Mouse (Mus musculus): ENCODE data around the gene Gm20388. TPM values are rescaled to one million over a fixed set of nuclear protein-coding genes. Genes with fewer than 3 reads are reported as not detected.
"Not testable (repeated sequence)": the region's sequence is repeated elsewhere in the genome, so short reads cannot be mapped to it uniquely, and the experiment has no call there.

The Gm20388 gene
- polyA plus RNA-seq, 1 experiment from 2014 or later, result not detected

DNA sequence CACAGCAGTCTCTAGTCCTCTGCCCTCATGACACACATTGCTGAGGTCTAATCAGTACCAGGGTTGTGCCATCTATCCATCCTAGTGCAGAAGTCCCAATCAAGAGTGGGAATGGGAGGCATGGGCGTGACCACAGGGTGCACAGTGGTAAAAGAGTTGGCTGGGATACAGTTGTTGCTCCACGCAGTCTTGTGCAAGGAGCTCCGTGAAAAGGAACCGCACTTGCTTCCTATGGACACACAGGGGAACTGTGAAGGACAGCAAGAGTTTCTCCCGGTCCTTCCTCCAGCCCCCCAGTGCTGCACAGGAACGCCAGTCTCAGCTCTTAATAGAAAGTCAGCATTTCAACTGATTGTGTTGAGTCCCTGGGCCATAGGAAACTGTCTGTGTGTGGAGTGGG, 4048.8 kb downstream of the Gm20388 start:
- peaks cover 62% of the 10 kb centered on the region for H3K36me3 ChIP-seq (ENCODE audit: control insufficient read depth, insufficient read depth)
- no peak for ATAC-seq

GRCm38 (mm10) chr8:123960056-123960455, 4049.4 kb downstream of the Gm20388 start:
- Histone ChIP-seq H3K4me3 (ENCODE audit: low read depth, low read length) (no peak overlapping the region), H3K36me3 (ENCODE audit: control insufficient read depth, insufficient read depth) (peaks cover 65% of the 10 kb centered on the region), H3K4me1 (replicated peaks; ENCODE audit: control insufficient read depth, insufficient read depth, low read length) (no peaks in the 10 kb centered on the region), H3K27me3 (replicated peaks; ENCODE audit: control insufficient read depth, insufficient read depth, low read length) (no peaks in the 10 kb centered on the region), H3K27ac (ENCODE audit: low read depth, low read length) (no peak overlapping the region), H3K9me3 (ENCODE audit: control insufficient read depth) (no peaks in the 10 kb centered on the region), H3K4me2 (replicated peaks; ENCODE audit: low read depth) (no peak overlapping the region), H3K9ac (ENCODE audit: low read depth, low read length) (no peak overlapping the region)
- 87% methylated on average over 9 of the region's 9 CpGs for WGBS
- no peak for TF ChIP-seq CTCF (IDR thresholded peaks at IDR 0.05; ENCODE audit: low read depth)
- no peak for ATAC-seq

More for the DNA sequence above, 4048.8 kb downstream of the Gm20388 start:
- H3K4me1 ChIP-seq (replicated peaks; ENCODE audit: control insufficient read depth, insufficient read depth, low read length), result no peaks in the 10 kb centered on the region
- 88% methylated on average over 6 of the region's 6 CpGs for WGBS
- no peak overlapping the region for H3K4me2 ChIP-seq (replicated peaks; ENCODE audit: low read depth)
- no peak overlapping the region for H3K27ac ChIP-seq (ENCODE audit: low read depth, low read length)
- TF ChIP-seq CTCF (IDR thresholded peaks at IDR 0.05; ENCODE audit: low read depth), result no peak
- no peak overlapping the region for H3K4me3 ChIP-seq (ENCODE audit: low read depth, low read length)
- H3K9ac ChIP-seq (ENCODE audit: low read depth, low read length), result no peak overlapping the region
- H3K9me3 ChIP-seq (ENCODE audit: control insufficient read depth), result no peaks in the 10 kb centered on the region
- H3K27me3 ChIP-seq (replicated peaks; ENCODE audit: control insufficient read depth, insufficient read depth, low read length), result no peaks in the 10 kb centered on the region

GRCm38 (mm10) chr8:123960556-123960955, 4049.9 kb downstream of the Gm20388 start:
- WGBS, result 77% methylated on average over 5 of the region's 5 CpGs
- not testable (repeated sequence) for ATAC-seq

DNA sequence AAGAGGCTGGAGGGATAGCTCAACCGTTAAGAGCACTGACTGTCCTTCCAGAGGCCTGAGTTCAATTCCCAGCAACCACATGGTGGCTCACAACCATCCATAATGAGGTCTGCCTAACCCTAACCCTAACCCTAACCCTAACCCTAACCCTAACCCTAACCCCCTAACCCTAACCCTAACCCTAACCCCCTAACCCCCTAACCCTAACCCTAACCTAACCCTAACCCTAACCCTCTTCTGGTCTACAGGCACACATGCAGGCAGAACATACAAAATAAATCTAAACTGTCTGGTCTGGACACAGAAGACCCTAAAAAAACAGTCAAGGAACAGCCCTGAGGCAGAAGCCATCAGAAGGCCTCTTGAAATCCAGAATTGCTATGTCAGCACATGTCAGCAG, 4050.7 kb downstream of the Gm20388 start:
- Histone ChIP-seq H3K4me2 (replicated peaks; ENCODE audit: low read depth) (no peak overlapping the region), H3K27ac (ENCODE audit: low read depth, low read length) (no peak overlapping the region), H3K36me3 (ENCODE audit: control insufficient read depth, insufficient read depth) (peaks cover 62% of the 10 kb centered on the region), H3K9ac (ENCODE audit: low read depth, low read length) (no peak overlapping the region), H3K27me3 (replicated peaks; ENCODE audit: control insufficient read depth, insufficient read depth, low read length) (no peaks in the 10 kb centered on the region), H3K4me3 (ENCODE audit: low read depth, low read length) (no peak overlapping the region), H3K4me1 (replicated peaks; ENCODE audit: control insufficient read depth, insufficient read depth, low read length) (no peaks in the 10 kb centered on the region), H3K9me3 (ENCODE audit: control insufficient read depth) (no peaks in the 10 kb centered on the region)
- WGBS, result 56% methylated on average over 1 of the region's 1 CpGs
- TF ChIP-seq CTCF (IDR thresholded peaks at IDR 0.05; ENCODE audit: low read depth), result no peak
- ATAC-seq, result no peak

More at GRCm38 (mm10) chr8:123960556-123960955, 4049.9 kb downstream of the Gm20388 start:
- not testable (repeated sequence) for H3K4me3 ChIP-seq (ENCODE audit: low read depth, low read length); H3K27ac ChIP-seq (ENCODE audit: low read depth, low read length); H3K4me1 ChIP-seq (replicated peaks; ENCODE audit: control insufficient read depth, insufficient read depth, low read length); H3K9ac ChIP-seq (ENCODE audit: low read depth, low read length); H3K27me3 ChIP-seq (replicated peaks; ENCODE audit: control insufficient read depth, insufficient read depth, low read length); H3K9me3 ChIP-seq (ENCODE audit: control insufficient read depth); H3K4me2 ChIP-seq (replicated peaks; ENCODE audit: low read depth)
- H3K36me3 ChIP-seq (ENCODE audit: control insufficient read depth, insufficient read depth), result peaks cover 64% of the 10 kb centered on the region

- 66% methylated on average over 2 of the region's 2 CpGs for WGBS
Measured at GRCm38 (mm10) chr8:123966896-123967295, 4056.3 kb downstream of the Gm20388 start.

DNA sequence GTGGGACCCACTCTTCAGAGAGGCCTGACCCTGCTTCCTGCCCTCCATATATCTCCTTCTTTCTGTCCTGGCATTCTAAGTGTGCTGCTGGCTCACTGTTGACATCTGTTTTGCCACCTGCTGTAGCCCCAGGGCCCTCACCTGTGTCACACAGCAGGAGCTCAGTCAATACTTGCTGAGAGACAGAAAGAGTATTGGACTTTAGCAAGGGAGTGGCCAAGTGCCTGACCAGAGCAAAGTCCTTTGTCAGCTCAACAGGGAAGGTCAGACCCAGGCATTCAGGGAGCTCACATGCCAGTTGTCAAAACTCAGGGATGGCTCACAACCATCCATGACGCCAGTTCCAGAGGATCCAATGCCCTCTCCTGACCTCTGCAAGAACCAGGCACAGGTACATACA, 4062.9 kb downstream of the Gm20388 start:
- H3K4me1 ChIP-seq (replicated peaks; ENCODE audit: control insufficient read depth, insufficient read depth, low read length), result no peaks in the 10 kb centered on the region; the same call in 1 of the 2 replicates
- no peak overlapping the region for H3K4me3 ChIP-seq (ENCODE audit: low read depth, low read length)
- H3K4me2 ChIP-seq (replicated peaks; ENCODE audit: low read depth), result no peak overlapping the region
- no peak for TF ChIP-seq CTCF (IDR thresholded peaks at IDR 0.05; ENCODE audit: low read depth)
- H3K27ac ChIP-seq (ENCODE audit: low read depth, low read length), result peak overlapping the region; percentile 77
- H3K36me3 ChIP-seq (ENCODE audit: control insufficient read depth, insufficient read depth), result peaks cover 12% of the 10 kb centered on the region
- no peaks in the 10 kb centered on the region for H3K9me3 ChIP-seq (ENCODE audit: control insufficient read depth)
- 29% methylated on average over 1 of the region's 1 CpGs for WGBS
- no peak overlapping the region for H3K9ac ChIP-seq (ENCODE audit: low read depth, low read length)
- peak; percentile 88 for ATAC-seq
- H3K27me3 ChIP-seq (replicated peaks; ENCODE audit: control insufficient read depth, insufficient read depth, low read length), result no peaks in the 10 kb centered on the region

More at GRCm38 (mm10) chr8:123966896-123967295, 4056.3 kb downstream of the Gm20388 start:
- Histone ChIP-seq H3K9ac (ENCODE audit: low read depth, low read length) (no peak overlapping the region), H3K4me2 (replicated peaks; ENCODE audit: low read depth) (no peak overlapping the region), H3K36me3 (ENCODE audit: control insufficient read depth, insufficient read depth) (peaks cover 45% of the 10 kb centered on the region), H3K9me3 (ENCODE audit: control insufficient read depth) (no peaks in the 10 kb centered on the region), H3K4me1 (replicated peaks; ENCODE audit: control insufficient read depth, insufficient read depth, low read length) (no peaks in the 10 kb centered on the region), H3K27me3 (replicated peaks; ENCODE audit: control insufficient read depth, insufficient read depth, low read length) (no peaks in the 10 kb centered on the region), H3K27ac (ENCODE audit: low read depth, low read length) (no peak overlapping the region), H3K4me3 (ENCODE audit: low read depth, low read length) (no peak overlapping the region)
- TF ChIP-seq CTCF (IDR thresholded peaks at IDR 0.05; ENCODE audit: low read depth), result peak; percentile 58
- ATAC-seq, result no peak

- no peaks in the 10 kb centered on the region for H3K27me3 ChIP-seq (replicated peaks; ENCODE audit: control insufficient read depth, insufficient read depth, low read length)
- 82% methylated on average over 4 of the region's 4 CpGs for WGBS
- H3K4me2 ChIP-seq (replicated peaks; ENCODE audit: low read depth), result no peak overlapping the region
- no peak overlapping the region for H3K27ac ChIP-seq (ENCODE audit: low read depth, low read length)
- H3K9me3 ChIP-seq (ENCODE audit: control insufficient read depth), result no peaks in the 10 kb centered on the region
- H3K36me3 ChIP-seq (ENCODE audit: control insufficient read depth, insufficient read depth), result no peaks in the 10 kb centered on the region
- peaks cover 8% of the 10 kb centered on the region for H3K4me1 ChIP-seq (replicated peaks; ENCODE audit: control insufficient read depth, insufficient read depth, low read length)
- H3K4me3 ChIP-seq (ENCODE audit: low read depth, low read length), result no peak overlapping the region
- TF ChIP-seq CTCF (IDR thresholded peaks at IDR 0.05; ENCODE audit: low read depth), result no peak
- ATAC-seq, result no peak
- H3K9ac ChIP-seq (ENCODE audit: low read depth, low read length), result no peak overlapping the region
Measured at GRCm38 (mm10) chr8:123977499-123977898, 4066.9 kb downstream of the Gm20388 start.
